Mouse (Mus musculus) common myeloid progenitor, adult 5-6 weeks (primary cell): Measurements from ENCODE around the gene A030014E15Rik. TPM values are rescaled to one million over a fixed set of nuclear protein-coding genes. Genes with fewer than 3 reads are reported as not detected.
A peak's percentile ranks its signal among the peaks of the same experiment; 100 is the strongest.

Source experiments
- ATAC-seq: replicated peaks from 2 replicates; pipeline ENCODE4 v1.8.0; 2016; ENCODE audit warnings: low read depth, mild to moderate bottlenecking, moderate TSS enrichment, inconsistent platforms; ENCODE audit not compliant: poor library complexity, severe bottlenecking
- total RNA-seq: library from RNA; stranded (forward); fragments of 200-1000, 187-1606 nt; gene quantifications from 2 replicates; pipeline ENCODE4 v1.2.3, GENCODE M21; 2017

Gene A030014E15Rik
- total RNA-seq, 1 experiment from 2014 or later, result not detected

DNA sequence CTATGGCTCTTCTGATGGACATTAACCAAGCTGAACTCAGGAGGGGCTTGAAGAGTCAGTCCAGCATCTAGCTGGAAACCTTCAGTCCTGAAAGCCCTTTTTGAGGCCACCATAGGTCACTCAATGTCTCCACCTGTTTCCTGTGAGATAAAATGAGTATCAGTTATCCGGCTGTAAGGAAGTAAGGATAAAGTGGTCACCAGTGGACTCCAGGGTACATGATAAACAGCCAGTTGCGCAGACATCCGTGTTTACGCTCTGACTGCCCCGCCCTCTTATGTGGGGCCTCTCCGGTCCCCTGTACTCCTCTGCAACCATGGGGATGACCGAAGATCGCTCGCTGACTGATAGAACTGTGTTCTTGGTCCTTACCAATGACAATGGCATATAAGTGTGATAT, 49.6 kb downstream of the A030014E15Rik start:
- ATAC-seq, result peak; percentile 60

Other genes starting within 250 kb of the A030014E15Rik start
- 49.9 and 59.7 TPM in 2 replicates for gene Mff, start 200.0 kb upstream of the A030014E15Rik start, total RNA-seq
- gene Tm4sf20, start 156.5 kb upstream of the A030014E15Rik start, total RNA-seq, result not detected in 2 replicates
- gene Gm47791, start 153.7 kb upstream of the A030014E15Rik start, total RNA-seq, result not detected in 2 replicates
- 32.1 and 33.8 TPM in 2 replicates for gene Agfg1, start 85.4 kb upstream of the A030014E15Rik start, total RNA-seq
- gene A030005L19Rik, start 11.6 kb upstream of the A030014E15Rik start, total RNA-seq, result not detected in 2 replicates
- not detected in 2 replicates for gene Gm6217, start 6.5 kb downstream of the A030014E15Rik start, total RNA-seq
- not detected in 2 replicates for gene A030003K21Rik, start 18.5 kb downstream of the A030014E15Rik start, total RNA-seq
- gene Gm7544, start 31.1 kb downstream of the A030014E15Rik start, total RNA-seq, result not detected in 2 replicates
- not detected in 2 replicates for gene Gm47955, start 35.4 kb downstream of the A030014E15Rik start, total RNA-seq
- gene Gm47959, start 75.6 kb downstream of the A030014E15Rik start, total RNA-seq, result not detected in 2 replicates
- gene Slc19a3, start 113.5 kb downstream of the A030014E15Rik start, total RNA-seq, result not detected in 2 replicates
- not detected in 2 replicates for gene Krtap28-10, start 117.6 kb downstream of the A030014E15Rik start, total RNA-seq
- gene Gm47969, start 120.0 kb downstream of the A030014E15Rik start, total RNA-seq, result not detected in 2 replicates
- not detected in 2 replicates for gene A030005K14Rik, start 134.5 kb downstream of the A030014E15Rik start, total RNA-seq
- gene Krtap28-13, start 136.0 kb downstream of the A030014E15Rik start, total RNA-seq, result not detected in 2 replicates
- not detected in 2 replicates for gene Ccl20, start 191.8 kb downstream of the A030014E15Rik start, total RNA-seq
- gene Daw1, start 234.8 kb downstream of the A030014E15Rik start, total RNA-seq, result not detected in 2 replicates